Mouse (Mus musculus) ES-E14 (cell line): ENCODE data around the gene Ackr2. TPM values are rescaled to one million over a fixed set of nuclear protein-coding genes. Genes with fewer than 3 reads are reported as not detected.

Source experiments
- DNase-seq: peaks from one replicate; pipeline ENCODE4 v3.0.0-alpha.2; 2013; ENCODE audit warnings: low read depth, low spot score
- H3K27ac ChIP-seq: 2 replicates; pipeline ENCODE4 v1.5.1; 2012; ENCODE audit warnings: low read depth, mild to moderate bottlenecking, low read length, moderate library complexity, mixed read lengths; ENCODE audit not compliant: poor library complexity, insufficient read depth, severe bottlenecking
- H3K36me3 ChIP-seq: 2 replicates; pipeline ENCODE4 v1.6.1; 2012; ENCODE audit warnings: mild to moderate bottlenecking, low read length, moderate library complexity, mixed read lengths; ENCODE audit not compliant: control insufficient read depth, poor library complexity, insufficient read depth, severe bottlenecking
- H3K4me1 ChIP-seq, 2 experiments: fragments of 150-350 bp in 1 of 2; sonication (generic) in 1 of 2; 2 replicates each; pipeline ENCODE4 v1.6.1; 2012; ENCODE audit warnings: low read length in 2 of 2, mild to moderate bottlenecking in 1 of 2, mixed read lengths in 1 of 2; ENCODE audit not compliant: control insufficient read depth in 2 of 2, insufficient read depth in 2 of 2, poor library complexity in 1 of 2
- H3K4me3 ChIP-seq, 2 experiments: fragments of 150-350 bp in 1 of 2; sonication (generic) in 1 of 2; 2 replicates each; pipeline ENCODE4 v1.5.1; 2012; ENCODE audit warnings: low read length in 2 of 2, low read depth in 1 of 2, mild to moderate bottlenecking in 1 of 2, mixed read lengths in 1 of 2; ENCODE audit not compliant: insufficient read depth in 1 of 2, poor library complexity in 1 of 2, severe bottlenecking in 1 of 2
- H3K9ac ChIP-seq: 2 replicates; pipeline ENCODE4 v1.6.1; 2012; ENCODE audit warnings: low read depth, mild to moderate bottlenecking, low read length, mixed read lengths; ENCODE audit not compliant: poor library complexity, insufficient read depth, severe bottlenecking
- H3K9me3 ChIP-seq: fragments of 150-350 bp; sonication (generic); 2 replicates; pipeline ENCODE4 v1.6.1; 2012; ENCODE audit warnings: low read depth, mild to moderate bottlenecking, low read length; ENCODE audit not compliant: control insufficient read depth, insufficient read depth
- CHD2 ChIP-seq: IDR thresholded peaks from 2 replicates; pipeline ENCODE4 v1.6.1; 2014; ENCODE audit warnings: mild to moderate bottlenecking, low read depth, low read length, inconsistent platforms
- HCFC1 ChIP-seq: IDR thresholded peaks from 2 replicates; pipeline ENCODE4 v1.6.1; 2012; ENCODE audit warnings: low read length, inconsistent platforms, borderline replicate concordance; ENCODE audit not compliant: insufficient read depth
- MAFK ChIP-seq: IDR thresholded peaks from 2 replicates; pipeline ENCODE4 v1.6.1; 2014; ENCODE audit warnings: mild to moderate bottlenecking, low read depth, low read length, inconsistent platforms; ENCODE audit not compliant: insufficient read depth
- ZC3H11A ChIP-seq: IDR thresholded peaks from 2 replicates; pipeline ENCODE4 v1.6.1; 2012; ENCODE audit warnings: low read depth, mild to moderate bottlenecking, inconsistent platforms, low read length, borderline replicate concordance
- ZNF384 ChIP-seq: IDR thresholded peaks from 2 replicates; pipeline ENCODE4 v1.6.1; 2012; ENCODE audit warnings: low read depth, low read length, inconsistent platforms
- in situ Hi-C, 2 experiments: fragments of 600-800 bp; cut with MboI; formaldehyde crosslinking; loops; one replicate each; pipeline ENCODE4 v1.15.1; 2025; ENCODE audit warnings: low sequenced_read_pairs in 2 of 2, inconsistent platforms in 1 of 2; ENCODE audit not compliant: unreplicated experiment in 2 of 2
- total RNA-seq: library from RNA; depleted of rRNA; stranded (reverse); fragments of 300-350 nt; gene quantifications from 2 replicates; pipeline ENCODE4 v1.2.3, GENCODE M21; 2012

Ackr2 gene
- total RNA-seq, 1 experiment = 0.22 TPM

DNA sequence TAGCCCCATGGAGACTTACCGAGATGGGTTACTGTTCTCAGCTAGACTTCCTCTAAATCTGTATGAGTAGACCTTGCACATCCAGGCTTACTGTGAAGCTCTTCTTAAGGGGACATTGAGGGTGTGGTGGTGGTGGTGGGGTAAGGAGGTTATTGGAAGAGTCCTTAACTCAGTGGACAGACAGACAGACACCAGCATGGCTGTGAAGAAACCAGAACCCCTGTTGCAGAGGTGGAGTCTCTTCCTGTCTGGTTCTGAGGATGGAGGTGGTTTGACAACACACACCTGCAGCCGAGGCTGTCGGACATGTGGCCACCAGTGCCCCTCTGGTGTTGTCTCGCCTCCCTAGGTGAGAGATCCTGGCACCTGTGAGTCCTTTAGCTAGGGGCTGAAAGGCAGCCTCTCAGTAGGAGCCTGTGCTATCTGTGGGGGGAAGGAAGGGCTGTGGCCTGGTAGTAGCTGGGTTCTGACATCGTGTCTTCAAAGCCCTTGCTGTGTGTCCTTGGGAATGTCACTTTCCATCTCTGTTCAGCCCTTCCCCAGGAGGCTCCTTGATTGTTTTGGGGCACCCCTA is 2.2 kb downstream of the Ackr2 start:
- H3K4me3 ChIP-seq = no peak overlapping the region
- DNase-seq = no peak
- no peaks in the 10 kb centered on the region for H3K4me1 ChIP-seq
- in situ Hi-C loops = no loop called here
- H3K9me3 ChIP-seq = no peaks in the 10 kb centered on the region
- no peak for TF ChIP-seq MAFK
- no peak for TF ChIP-seq HCFC1
- TF ChIP-seq ZNF384 = no peak
- TF ChIP-seq ZC3H11A = no peak
- no peak for TF ChIP-seq CHD2
- no peaks in the 10 kb centered on the region for H3K36me3 ChIP-seq
- no peak overlapping the region for H3K27ac ChIP-seq
- no peak overlapping the region for H3K9ac ChIP-seq

DNA sequence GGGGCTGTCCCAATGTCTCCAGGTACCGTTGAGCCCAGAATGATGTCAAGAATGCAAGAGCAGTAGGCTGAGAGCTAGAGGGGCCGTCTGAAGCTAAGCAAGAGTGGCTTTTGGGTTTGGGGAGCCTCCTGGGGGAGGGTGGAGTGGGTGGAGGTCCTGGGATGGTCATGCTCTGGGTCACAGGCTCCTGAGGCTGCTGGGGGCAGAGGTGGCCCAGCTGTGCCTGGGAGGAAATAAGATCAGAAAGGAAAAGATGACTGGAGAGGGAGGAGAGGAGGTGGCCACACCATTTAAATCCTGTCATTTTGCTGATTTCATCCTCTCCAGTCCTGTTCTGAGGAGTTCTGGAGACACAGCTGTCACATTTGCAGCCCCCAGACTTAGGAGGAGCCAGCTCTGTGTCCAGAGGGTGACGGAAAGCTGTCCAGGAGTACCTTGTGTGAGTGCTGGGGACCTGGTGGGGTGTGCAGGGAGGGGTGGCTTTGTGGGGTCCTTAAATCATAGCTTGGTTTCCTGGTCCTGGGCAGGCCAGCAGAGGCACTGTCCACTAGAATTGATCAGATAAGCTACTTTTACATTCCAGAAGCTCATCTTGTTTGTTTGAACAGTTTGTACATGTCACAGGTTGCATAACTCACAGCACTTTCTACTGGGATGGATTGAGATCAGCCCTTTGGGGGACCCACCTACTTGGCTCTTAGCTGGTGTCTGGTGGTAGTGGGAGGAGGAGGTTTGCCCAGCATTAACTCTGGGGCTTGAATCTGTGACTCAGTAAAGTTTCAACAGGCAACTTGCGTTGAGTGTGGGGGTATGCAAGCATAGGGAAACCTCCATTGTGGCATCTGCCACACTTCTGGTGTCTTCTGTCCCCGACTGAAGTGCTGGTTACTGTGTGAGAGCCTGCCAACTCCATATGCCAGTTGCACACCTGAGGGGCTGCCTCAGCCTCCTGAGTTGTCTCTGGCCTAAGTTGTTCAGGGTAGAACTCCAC is 3.9 kb downstream of the Ackr2 start:
- Histone ChIP-seq H3K9me3 (no peaks in the 10 kb centered on the region), H3K4me1 (no peaks in the 10 kb centered on the region), H3K4me3 (no peak overlapping the region), H3K36me3 (no peaks in the 10 kb centered on the region), H3K9ac (no peak overlapping the region), H3K27ac (no peak overlapping the region)
- TF ChIP-seq ZC3H11A (no peak), CHD2 (no peak), MAFK (no peak), HCFC1 (no peak), ZNF384 (no peak)
- in situ Hi-C loops = no loop called here
- no peak for DNase-seq

DNA sequence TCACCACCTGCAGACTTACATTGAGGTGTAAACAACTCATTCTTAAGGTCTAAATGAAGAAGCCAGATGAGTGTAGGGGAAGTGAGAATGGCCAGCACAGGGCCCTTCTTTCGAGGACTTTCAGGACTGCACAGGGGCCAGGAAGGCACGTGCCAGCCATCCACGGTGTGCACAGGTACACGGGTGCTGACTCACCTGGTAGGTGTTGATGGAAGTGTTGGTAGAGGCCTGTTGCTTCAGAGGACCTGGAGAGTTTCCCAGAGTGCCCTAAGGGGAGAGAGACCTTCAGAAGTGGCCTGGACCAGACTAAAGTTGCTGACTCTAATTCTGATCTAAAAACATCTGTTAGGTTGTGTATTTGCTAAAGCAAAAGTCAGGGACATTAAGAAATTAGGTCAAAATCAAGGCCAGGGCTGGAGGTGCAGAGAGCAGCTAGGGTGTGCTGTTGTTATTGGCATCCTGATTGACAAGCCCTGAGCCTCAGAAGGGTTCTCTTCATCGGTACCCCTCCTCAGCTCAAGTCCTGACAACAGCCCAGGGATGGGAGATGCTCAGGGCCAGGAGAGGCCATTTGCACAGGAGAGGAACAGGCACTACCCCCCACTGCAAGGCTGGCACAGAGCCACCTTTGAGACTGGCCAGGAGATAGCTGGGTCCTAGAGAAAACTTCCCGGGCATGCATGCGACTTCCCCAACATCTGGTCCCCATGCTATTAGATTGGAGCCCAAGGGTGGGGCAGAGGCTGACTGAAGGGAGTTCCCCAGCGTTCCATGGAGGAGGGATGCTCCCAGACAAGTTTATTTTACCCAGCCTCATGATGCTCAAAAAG is 5.5 kb downstream of the Ackr2 start:
- TF ChIP-seq MAFK (no peak), ZNF384 (no peak)
- Histone ChIP-seq H3K9ac (no peak overlapping the region), H3K4me1 (peaks cover 0 to 2% of the 10 kb centered on the region in 2 experiments; a peak in 1 of 4 replicates), H3K4me3 (no peak overlapping the region), H3K27ac (no peak overlapping the region), H3K9me3 (no peaks in the 10 kb centered on the region), H3K36me3 (no peaks in the 10 kb centered on the region)
- in situ Hi-C loops = no loop called here
- no peak for DNase-seq

DNA sequence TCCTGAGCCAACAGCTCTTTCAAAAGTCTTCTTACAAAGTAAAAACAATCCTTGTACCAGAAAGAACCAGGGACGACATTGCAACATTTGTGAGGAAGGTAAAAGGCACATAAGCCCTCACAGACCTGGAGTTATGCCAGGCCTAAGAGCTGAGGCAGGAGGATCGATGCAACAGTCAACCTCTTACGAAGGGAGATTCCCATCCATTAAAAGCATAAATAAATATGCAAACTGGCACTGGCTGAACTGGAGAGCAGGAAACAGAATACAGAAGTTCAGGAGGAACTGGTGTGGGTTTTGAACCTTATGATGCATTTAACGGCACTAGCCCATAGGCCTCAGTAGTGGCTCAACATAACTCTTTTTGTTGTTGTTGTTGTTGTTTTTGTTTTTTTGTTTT is 6.2 kb downstream of the Ackr2 start:
- in situ Hi-C loops = no loop called here
- Histone ChIP-seq H3K36me3 (no peaks in the 10 kb centered on the region), H3K4me3 (no peak overlapping the region), H3K9me3 (no peaks in the 10 kb centered on the region), H3K27ac (no peak overlapping the region), H3K9ac (no peak overlapping the region), H3K4me1 (peaks cover 0 to 2% of the 10 kb centered on the region in 2 experiments; a peak in 1 of 4 replicates)
- no peak for DNase-seq
- no peak for TF ChIP-seq ZC3H11A
- TF ChIP-seq HCFC1 = no peak
- TF ChIP-seq CHD2 = no peak
- no peak for TF ChIP-seq MAFK
- TF ChIP-seq ZNF384 = no peak
